ENCODE assay signal across 8 mouse cellular contexts in the genomic region with DNA sequence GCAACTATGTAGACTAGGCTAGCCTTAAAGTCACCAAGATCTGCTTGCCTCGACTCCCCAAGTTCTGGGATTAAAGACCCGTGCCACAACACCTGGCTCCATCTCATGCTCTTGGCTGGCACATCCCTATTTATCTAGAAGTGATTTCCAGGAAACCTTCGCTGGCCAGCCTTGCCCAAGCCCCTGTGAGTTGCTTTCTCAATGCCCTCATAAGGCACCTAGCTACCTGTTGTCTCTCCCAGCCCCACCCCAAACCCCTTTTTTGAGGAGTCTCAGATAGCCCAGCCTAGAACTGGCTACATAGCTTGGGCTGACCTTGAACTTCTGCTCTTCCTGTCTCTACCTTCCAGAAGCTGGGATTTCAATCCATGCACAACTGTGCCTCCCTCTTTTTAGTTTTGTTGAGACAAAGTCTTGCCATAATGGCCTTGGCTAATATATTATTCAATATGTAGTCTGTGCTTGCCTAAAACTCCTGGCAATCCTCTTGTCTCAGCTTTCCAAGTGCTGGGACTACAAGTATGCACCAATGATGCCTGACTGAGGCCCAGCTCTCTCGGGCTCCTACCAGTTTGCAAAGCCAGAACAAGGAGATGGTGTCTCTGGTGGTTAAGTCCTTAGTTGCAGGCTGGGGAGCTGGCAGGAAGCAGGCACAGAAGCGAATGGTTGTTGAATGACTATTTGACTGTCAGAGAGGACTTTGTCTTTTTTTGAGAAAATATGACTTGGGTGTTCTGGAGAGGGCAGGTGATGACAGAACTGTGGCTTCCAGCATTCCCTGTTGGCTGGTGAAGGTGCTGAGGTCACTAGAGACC. TPM values are rescaled to one million over a fixed set of nuclear protein-coding genes. Genes with fewer than 3 reads are reported as not detected.
A peak's percentile ranks its signal among the peaks of the same experiment; 100 is the strongest.
DNase-seq lines count a peak whose midpoint lies in the region; ATAC-seq and TF ChIP-seq lines count a peak whose summit lies in the region.

No protein-coding gene starts in this region.

- no peak overlapping the region for H3K9ac ChIP-seq in embryonic facial prominence, embryonic 11.5 days (replicated peaks; ENCODE audit: low read length)
- H3K9ac ChIP-seq in hindbrain, embryonic 16.5 days (ENCODE audit: low read depth, low read length): no peak overlapping the region
- no peak overlapping the region for H3K9ac ChIP-seq in lung, embryonic 16.5 days (ENCODE audit: low read length)

- ATAC-seq in embryonic facial prominence, embryonic 11.5 days (replicated peaks; ENCODE audit: insufficient number of reproducible peaks, low FRiP score, low TSS enrichment, low read depth): no peak
- no peak for ATAC-seq in hindbrain, embryonic 16.5 days
- ATAC-seq in lung, embryonic 16.5 days (ENCODE audit: low read depth): no peak
- no peak for ATAC-seq in erythroblast, adult 5-6 weeks (replicated peaks; ENCODE audit: low FRiP score, poor library complexity, severe bottlenecking)

- no peaks in the 10 kb centered on the region for H3K9me3 ChIP-seq in embryonic facial prominence, embryonic 11.5 days (replicated peaks; ENCODE audit: control insufficient read depth, low read length)
- H3K9me3 ChIP-seq in hindbrain, embryonic 16.5 days (ENCODE audit: control insufficient read depth, low read length): no peaks in the 10 kb centered on the region
- H3K9me3 ChIP-seq in lung, embryonic 16.5 days (ENCODE audit: control insufficient read depth, low read length): no peaks in the 10 kb centered on the region

- H3K27me3 ChIP-seq in embryonic facial prominence, embryonic 11.5 days (ENCODE audit: control insufficient read depth, insufficient read depth, low read length): no peaks in the 10 kb centered on the region
- no peaks in the 10 kb centered on the region for H3K27me3 ChIP-seq in hindbrain, embryonic 16.5 days (replicated peaks; ENCODE audit: control insufficient read depth, insufficient read depth, low read length)
- H3K27me3 ChIP-seq in lung, embryonic 16.5 days (ENCODE audit: control insufficient read depth, insufficient read depth, low read depth, low read length): no peaks in the 10 kb centered on the region
- no peaks in the 10 kb centered on the region for H3K27me3 ChIP-seq in small intestine, adult 2 months (ENCODE audit: control insufficient read depth, insufficient read depth, low read length)

- no peaks in the 10 kb centered on the region for H3K36me3 ChIP-seq in embryonic facial prominence, embryonic 11.5 days (replicated peaks; ENCODE audit: control insufficient read depth, insufficient read depth, low read depth, low read length)
- no peaks in the 10 kb centered on the region for H3K36me3 ChIP-seq in hindbrain, embryonic 16.5 days (ENCODE audit: control insufficient read depth, insufficient read depth, low read length)
- H3K36me3 ChIP-seq in lung, embryonic 16.5 days (ENCODE audit: control insufficient read depth, insufficient read depth, low read length): no peaks in the 10 kb centered on the region
- no peaks in the 10 kb centered on the region for H3K36me3 ChIP-seq in small intestine, adult 2 months (ENCODE audit: control insufficient read depth, insufficient read depth, low read length)

- peak; percentile 53; the same call in 1 of the 2 replicates for TF ChIP-seq CTCF in small intestine, adult 2 months (IDR thresholded peaks at IDR 0.05; ENCODE audit: extremely low read depth, insufficient read length, insufficient replicate concordance, low read depth, low read length)

- DNase-seq in adrenal gland, postnatal 14 days: peak; percentile 56
- no peak for DNase-seq in adrenal gland, adult 8-10 months
- DNase-seq in CD4-positive helper T cell, adult 2 months (ENCODE audit: low read depth, low spot score): peak; percentile 72
- peak; percentile 38 for DNase-seq in embryonic facial prominence, embryonic 11.5 days (ENCODE audit: low spot score)

- 68% methylated on average over 5 of the region's 5 CpGs for WGBS in embryonic facial prominence, embryonic 11.5 days
- WGBS in hindbrain, embryonic 16.5 days: 69% methylated on average over 5 of the region's 5 CpGs
- WGBS in lung, embryonic 16.5 days: 71% methylated on average over 5 of the region's 5 CpGs
- 57% methylated on average over 5 of the region's 5 CpGs for WGBS in small intestine, adult 2 months

- no peak for TF ChIP-seq POLR2A in small intestine, adult 2 months (IDR thresholded peaks at IDR 0.05; ENCODE audit: low read depth, low read length)

- peak overlapping the region; percentile 87; the same call in 1 of the 2 replicates for H3K4me3 ChIP-seq in embryonic facial prominence, embryonic 11.5 days (ENCODE audit: low read depth, low read length)
- peak overlapping the region; percentile 82; the same call in 1 of the 2 replicates for H3K4me3 ChIP-seq in hindbrain, embryonic 16.5 days (ENCODE audit: low read length)
- peak overlapping the region; percentile 85 for H3K4me3 ChIP-seq in lung, embryonic 16.5 days (ENCODE audit: low read length)
- H3K4me3 ChIP-seq in small intestine, adult 2 months (ENCODE audit: low read depth, low read length): peak overlapping the region; percentile 92

- no peak overlapping the region for H3K27ac ChIP-seq in embryonic facial prominence, embryonic 11.5 days (replicated peaks; ENCODE audit: low read depth, low read length)
- peak overlapping the region; percentile 96 for H3K27ac ChIP-seq in hindbrain, embryonic 16.5 days (ENCODE audit: low read depth, low read length)
- H3K27ac ChIP-seq in lung, embryonic 16.5 days (ENCODE audit: low read length): peak overlapping the region; percentile 99
- H3K27ac ChIP-seq in small intestine, adult 2 months (ENCODE audit: insufficient read depth, low read depth, low read length): peak overlapping the region; percentile 93

- no peaks in the 10 kb centered on the region for H3K4me1 ChIP-seq in embryonic facial prominence, embryonic 11.5 days (ENCODE audit: control insufficient read depth, insufficient read depth, low read length)
- H3K4me1 ChIP-seq in hindbrain, embryonic 16.5 days (ENCODE audit: control insufficient read depth, insufficient read depth, low read depth, low read length): peaks cover 22% of the 10 kb centered on the region
- H3K4me1 ChIP-seq in lung, embryonic 16.5 days (replicated peaks; ENCODE audit: control insufficient read depth, insufficient read depth, low read length): peaks cover 17% of the 10 kb centered on the region
- peaks cover 17% of the 10 kb centered on the region for H3K4me1 ChIP-seq in small intestine, adult 2 months (ENCODE audit: control insufficient read depth, insufficient read depth, insufficient read length, low read length)

- no peak overlapping the region for H3K4me2 ChIP-seq in embryonic facial prominence, embryonic 11.5 days (ENCODE audit: low read depth, low read length)
- H3K4me2 ChIP-seq in hindbrain, embryonic 16.5 days (ENCODE audit: low read length): peak overlapping the region; percentile 74
- peak overlapping the region; percentile 97; the same call in 1 of the 2 replicates for H3K4me2 ChIP-seq in lung, embryonic 16.5 days (ENCODE audit: low read depth, low read length)

RNA-seq across cellular contexts. Expression of a gene that starts 0.8 kb away (rescaled TPM):
- 21.3 and 25.6 TPM in 2 replicates for total RNA-seq in adrenal gland, postnatal 14 days (2021)
- 10 to 100 TPM; 14.3 to 34.1 (median 25.3) TPM for total RNA-seq in adrenal gland, adult 8-10 months (2022)
- polyA plus RNA-seq in embryonic facial prominence, embryonic 11.5 days (2014; fragmentation: Nextera tagmentation; extraction: Ambion mirVana): 16.4 and 17.8 TPM in 2 replicates
- polyA plus RNA-seq in hindbrain, embryonic 16.5 days (2015; fragmentation: Nextera tagmentation; extraction: Ambion mirVana): 13.6 and 14.9 TPM in 2 replicates
- 17.7 and 18.6 TPM in 2 replicates for polyA plus RNA-seq in lung, embryonic 16.5 days (2015; fragmentation: Nextera tagmentation; extraction: Ambion mirVana)
- 34.9 and 67.9 TPM in 2 replicates for polyA plus RNA-seq in small intestine, adult 2 months (2012; rRNA removed)
- 6.9 and 8.8 TPM in 2 replicates for total RNA-seq in erythroblast, adult 5-6 weeks (2015; ENCODE audit: low replicate concordance)
- total RNA-seq in erythroblast, adult 5-6 weeks (2017; ENCODE audit: low replicate concordance): 5.1 and 6.0 TPM in 2 replicates
